In genomic region chr7:78884139-78884538, GRCm38 (mm10) we compare ENCODE assay signal across 11 mouse cellular contexts. TPM values are rescaled to one million over a fixed set of nuclear protein-coding genes. Genes with fewer than 3 reads are reported as not detected.
A peak's percentile ranks its signal among the peaks of the same experiment; 100 is the strongest.
DNase-seq lines count a peak whose midpoint lies in the region; ATAC-seq and TF ChIP-seq lines count a peak whose summit lies in the region.
"Had no signal": no experiment of that assay in that cellular context is flagged by ENCODE, and none has a peak within 500 bp of the region (broad histone marks: within the 10 kb centered on the region; RNA-seq: fewer than 3 reads in every experiment).

No protein-coding gene starts in this region.

- peak; percentile 59 for ATAC-seq in hindbrain, embryonic 15.5 days (ENCODE audit: low FRiP score, low read depth)
- peak; percentile 33 for ATAC-seq in neural tube, embryonic 13.5 days (ENCODE audit: low read depth)

- H3K4me2 ChIP-seq in hindbrain, embryonic 15.5 days = peak overlapping the region; percentile 67
- H3K4me2 ChIP-seq in neural tube, embryonic 13.5 days = peak overlapping the region; percentile 61
- H3K4me2 ChIP-seq: embryonic facial prominence, embryonic 15.5 days; heart, embryonic 15.5 days had no signal

- intact Hi-C loops in left cerebral cortex, adult 2 months (cut with DNase I) = loop anchor here (5.0 kb wide), 1 partner anchor 37 kb away; the partner anchor contains the start of gene Det1

- WGBS in hindbrain, embryonic 15.5 days = 3% methylated on average over 6 of the region's 6 CpGs
- 8% methylated on average over 6 of the region's 6 CpGs for WGBS in neural tube, embryonic 13.5 days

- peak overlapping the region; percentile 45 for H3K9ac ChIP-seq in hindbrain, embryonic 15.5 days
- peak overlapping the region; percentile 70 for H3K9ac ChIP-seq in neural tube, embryonic 13.5 days
- H3K9ac ChIP-seq: embryonic facial prominence, embryonic 15.5 days; heart, embryonic 15.5 days had no signal

- peak in 1 of 2 experiments; percentile 56 for DNase-seq in left cerebral cortex, adult 2 months (ENCODE audit: extremely low spot score in 1 of 2, low spot score in 2 of 2)
- no peak for DNase-seq in left cerebral cortex, adult 18-20 months (ENCODE audit: low spot score in 2 of 2)
- peak; percentile 41 for DNase-seq in embryo, embryonic 11.5 days (ENCODE audit: low read depth, low spot score)
- no peak for DNase-seq in kidney, adult 18-20 months
- no peak for DNase-seq in ovary, postnatal 36 days (ENCODE audit: low spot score)
- DNase-seq in kidney, postnatal 4 days = no peak
- DNase-seq: lung, postnatal 4 days had no signal

- H3K4me1 ChIP-seq in hindbrain, embryonic 15.5 days (replicated peaks) = peaks cover 58% of the 10 kb centered on the region
- peaks cover 66% of the 10 kb centered on the region for H3K4me1 ChIP-seq in neural tube, embryonic 13.5 days (replicated peaks)

- H3K4me3 ChIP-seq in left cerebral cortex, adult 2 months = peak overlapping the region; percentile 21; the same call in 1 of the 2 replicates
- peak overlapping the region; percentile 56 for H3K4me3 ChIP-seq in hindbrain, embryonic 15.5 days
- H3K4me3 ChIP-seq in neural tube, embryonic 13.5 days = peak overlapping the region; percentile 56
- H3K4me3 ChIP-seq: embryonic facial prominence, embryonic 15.5 days; heart, embryonic 15.5 days had no signal

- H3K27me3 ChIP-seq in hindbrain, embryonic 15.5 days = no peaks in the 10 kb centered on the region
- H3K27me3 ChIP-seq in neural tube, embryonic 13.5 days = peaks cover 4% of the 10 kb centered on the region; the same call in 1 of the 2 replicates

- no peaks in the 10 kb centered on the region for H3K36me3 ChIP-seq in hindbrain, embryonic 15.5 days
- no peaks in the 10 kb centered on the region for H3K36me3 ChIP-seq in neural tube, embryonic 13.5 days
- H3K36me3 ChIP-seq: embryonic facial prominence, embryonic 15.5 days; heart, embryonic 15.5 days had no signal

- H3K27ac ChIP-seq in left cerebral cortex, adult 2 months = no peak overlapping the region
- peak overlapping the region; percentile 81 for H3K27ac ChIP-seq in hindbrain, embryonic 15.5 days (replicated peaks)
- H3K27ac ChIP-seq in neural tube, embryonic 13.5 days (replicated peaks) = peak overlapping the region; percentile 88
- H3K27ac ChIP-seq: embryonic facial prominence, embryonic 15.5 days; heart, embryonic 15.5 days had no signal

- TF ChIP-seq CTCF in left cerebral cortex, adult 2 months (IDR thresholded peaks at IDR 0.05) = no peak

- H3K9me3 ChIP-seq in hindbrain, embryonic 15.5 days = no peaks in the 10 kb centered on the region
- H3K9me3 ChIP-seq in neural tube, embryonic 13.5 days = no peaks in the 10 kb centered on the region
- H3K9me3 ChIP-seq: embryonic facial prominence, embryonic 15.5 days; heart, embryonic 15.5 days had no signal

RNA-seq across cellular contexts. Expression of gene Aen, which starts 11.5 kb away (rescaled TPM):
- total RNA-seq in left cerebral cortex, adult 2 months (2021) = 10 to 100 TPM; 20.6 to 22.1 TPM
- total RNA-seq in left cerebral cortex, adult 18-20 months (2021) = 10 to 100 TPM; 21.5 to 25.5 TPM
- polyA plus RNA-seq in hindbrain, embryonic 15.5 days (2015; fragmentation: Nextera tagmentation; extraction: Ambion mirVana) = 55.5 and 58.1 TPM in 2 replicates
- polyA plus RNA-seq in neural tube, embryonic 13.5 days (2015; fragmentation: Nextera tagmentation; extraction: Ambion mirVana) = 43.8 and 47.9 TPM in 2 replicates

RNA-seq across cellular contexts. Expression of gene Isg20, which starts 29.1 kb away (rescaled TPM):
- 1 to 10 TPM in 1 of 2 experiments, under 1 TPM in 1; 0.65 to 1.2 TPM for total RNA-seq in left cerebral cortex, adult 2 months (2021)
- 1 to 10 TPM in 1 of 2 experiments, under 1 TPM in 1; 0.91 to 1.4 TPM for total RNA-seq in left cerebral cortex, adult 18-20 months (2021)
- polyA plus RNA-seq in hindbrain, embryonic 15.5 days (2015; fragmentation: Nextera tagmentation; extraction: Ambion mirVana) = 0.87 and 2.3 TPM in 2 replicates
- polyA plus RNA-seq in neural tube, embryonic 13.5 days (2015; fragmentation: Nextera tagmentation; extraction: Ambion mirVana) = 0.45 TPM in 1 of 2 replicates, not detected in the other

RNA-seq across cellular contexts. Expression of gene Det1, which starts 37.1 kb away (rescaled TPM):
- 1 to 10 TPM; 6.1 TPM for total RNA-seq in left cerebral cortex, adult 2 months (2021)
- total RNA-seq in left cerebral cortex, adult 18-20 months (2021) = 1 to 10 TPM; 5.4 to 6.2 TPM
- polyA plus RNA-seq in hindbrain, embryonic 15.5 days (2015; fragmentation: Nextera tagmentation; extraction: Ambion mirVana) = 12.9 and 13.0 TPM in 2 replicates
- 17.1 and 17.2 TPM in 2 replicates for polyA plus RNA-seq in neural tube, embryonic 13.5 days (2015; fragmentation: Nextera tagmentation; extraction: Ambion mirVana)
